Mouse (Mus musculus): ENCODE measurements at regions not wholly inside any gene's neighbourhood (a gene's known extent, or its start where the extent isn't known, plus 50 kb on each side); places are given as distances from the start of the nearest gene placed in this dataset.

GRCm38 (mm10) chr6:98452277-98452676, 109.7 kb upstream of the Gm765 start:
- no peak for DNase-seq (ENCODE audit: low read depth, low spot score)

- no peak for DNase-seq (ENCODE audit: low read depth, low spot score)
Observed at GRCm38 (mm10) chr6:98435676-98436075, 93.1 kb upstream of the Gm765 start.

GRCm38 (mm10) chr6:98433286-98433685, 90.7 kb upstream of the Gm765 start:
- no peak for DNase-seq (ENCODE audit: low read depth, low spot score)

GRCm38 (mm10) chr6:98429120-98429519, 86.6 kb upstream of the Gm765 start:
- no peak for DNase-seq (ENCODE audit: low read depth, low spot score)

- DNase-seq (ENCODE audit: low read depth, low spot score): no peak
Observed at GRCm38 (mm10) chr6:98402605-98403004, 60.1 kb upstream of the Gm765 start.

- no peak for DNase-seq (ENCODE audit: low read depth, low spot score)
Observed at GRCm38 (mm10) chr6:98394589-98394988, 52.0 kb upstream of the Gm765 start.
